Mouse (Mus musculus): ENCODE data around the gene Syngr1. TPM values are rescaled to one million over a fixed set of nuclear protein-coding genes. Genes with fewer than 3 reads are reported as not detected.

Syngr1 gene
- polyA plus RNA-seq, 1 experiment from 2014 or later, result 10.3 TPM

DNA sequence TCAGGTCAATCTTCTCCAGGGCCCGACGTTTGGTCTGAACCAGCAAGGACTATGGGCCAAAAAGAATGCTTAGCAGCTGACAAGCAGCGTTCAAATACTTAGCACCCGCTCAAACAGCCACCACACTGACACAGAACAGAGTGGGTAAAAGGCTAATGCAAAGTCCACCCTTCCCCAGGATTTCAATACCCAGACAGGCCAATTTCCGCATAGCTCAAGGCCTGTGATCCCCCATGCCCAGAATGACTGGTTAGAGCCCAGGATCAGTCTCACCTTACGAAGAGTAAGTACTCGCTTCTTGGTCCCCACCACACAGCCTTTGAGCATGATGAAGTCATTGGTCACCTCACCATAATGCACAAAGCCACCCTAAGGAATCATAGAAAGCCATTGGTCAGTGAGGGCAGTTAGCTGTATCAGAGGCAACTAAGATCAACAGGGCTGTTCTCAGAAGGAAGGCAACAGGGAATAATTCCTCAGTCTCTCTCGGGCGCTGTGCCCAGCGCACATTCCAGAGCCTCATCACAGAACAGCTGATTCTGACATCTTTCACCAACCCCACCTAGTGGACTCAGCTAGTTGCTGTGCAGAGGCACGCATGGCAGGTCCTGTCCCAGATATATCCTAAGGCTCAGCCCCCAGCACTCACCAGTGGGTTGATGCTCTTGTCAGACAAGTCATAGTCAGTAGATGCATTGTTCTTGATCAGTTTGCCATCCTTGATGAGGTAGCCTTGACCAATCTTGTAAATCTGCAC, 12.9 kb upstream of the Syngr1 start:
- H3K4me3 ChIP-seq (ENCODE audit: low read depth, low read length), result no peak overlapping the region
- DNase-seq, result no peak
- ATAC-seq, result no peak
- 72% methylated on average over 11 of the region's 11 CpGs for WGBS (ENCODE audit: insufficient replicate concordance)
- no peaks in the 10 kb centered on the region for H3K27me3 ChIP-seq (ENCODE audit: insufficient read depth, low read length)
- TF ChIP-seq EP300 (IDR thresholded peaks at IDR 0.05; ENCODE audit: low read depth), result no peak
- peak; percentile 19; the same call in 1 of the 2 replicates for TF ChIP-seq CTCF (IDR thresholded peaks at IDR 0.05; ENCODE audit: low read depth)
- H3K4me2 ChIP-seq (ENCODE audit: low read depth, low read length), result no peak overlapping the region
- H3K36me3 ChIP-seq (replicated peaks; ENCODE audit: insufficient read depth, low read length), result peaks cover 56% of the 10 kb centered on the region
- H3K9me3 ChIP-seq (ENCODE audit: low read length), result no peaks in the 10 kb centered on the region
- 0 out of 2 replicates have a peak overlapping the region, but pooled peaks have one; percentile 16 for H3K27ac ChIP-seq (ENCODE audit: low read depth)
- H3K4me1 ChIP-seq (ENCODE audit: insufficient read depth), result peaks cover 21% of the 10 kb centered on the region
- no peak overlapping the region for H3K9ac ChIP-seq (replicated peaks)

DNA sequence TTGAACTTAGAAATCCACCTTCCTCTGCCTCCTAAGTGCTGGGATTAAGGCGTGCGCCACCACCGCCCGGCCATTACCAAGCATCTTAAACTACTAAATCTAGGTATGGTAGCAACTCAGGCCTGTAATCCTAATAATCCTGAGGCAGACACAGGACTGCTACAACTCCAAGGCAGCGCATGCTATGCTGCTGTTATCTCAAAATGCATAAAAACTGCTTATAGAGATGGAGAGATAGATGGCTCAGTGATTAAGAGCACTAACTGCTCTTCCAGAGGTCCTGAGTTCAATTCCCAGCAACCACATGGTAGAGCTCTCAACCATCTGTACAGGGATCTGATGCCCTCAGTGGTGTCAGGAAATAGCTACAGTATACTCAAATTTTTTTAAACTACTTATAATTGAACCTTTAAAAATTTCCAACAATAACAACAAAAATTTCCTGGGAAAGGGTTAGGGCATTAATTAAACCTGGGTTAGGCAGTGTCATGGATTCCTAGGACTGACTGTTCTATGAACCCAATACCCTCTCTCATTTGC, 11.9 kb upstream of the Syngr1 start:
- Histone ChIP-seq H3K9me3 (ENCODE audit: low read length) (no peaks in the 10 kb centered on the region), H3K4me1 (ENCODE audit: insufficient read depth) (peaks cover 21% of the 10 kb centered on the region), H3K4me3 (ENCODE audit: low read depth, low read length) (no peak overlapping the region), H3K36me3 (replicated peaks; ENCODE audit: insufficient read depth, low read length) (peaks cover 56% of the 10 kb centered on the region), H3K4me2 (ENCODE audit: low read depth, low read length) (no peak overlapping the region), H3K27me3 (ENCODE audit: insufficient read depth, low read length) (no peaks in the 10 kb centered on the region), H3K27ac (ENCODE audit: low read depth) (no peak overlapping the region), H3K9ac (replicated peaks) (no peak overlapping the region)
- TF ChIP-seq CTCF (IDR thresholded peaks at IDR 0.05; ENCODE audit: low read depth), result no peak
- TF ChIP-seq EP300 (IDR thresholded peaks at IDR 0.05; ENCODE audit: low read depth), result no peak
- WGBS (ENCODE audit: insufficient replicate concordance), result 90% methylated on average over 5 of the region's 5 CpGs
- ATAC-seq, result no peak
- no peak for DNase-seq

DNA sequence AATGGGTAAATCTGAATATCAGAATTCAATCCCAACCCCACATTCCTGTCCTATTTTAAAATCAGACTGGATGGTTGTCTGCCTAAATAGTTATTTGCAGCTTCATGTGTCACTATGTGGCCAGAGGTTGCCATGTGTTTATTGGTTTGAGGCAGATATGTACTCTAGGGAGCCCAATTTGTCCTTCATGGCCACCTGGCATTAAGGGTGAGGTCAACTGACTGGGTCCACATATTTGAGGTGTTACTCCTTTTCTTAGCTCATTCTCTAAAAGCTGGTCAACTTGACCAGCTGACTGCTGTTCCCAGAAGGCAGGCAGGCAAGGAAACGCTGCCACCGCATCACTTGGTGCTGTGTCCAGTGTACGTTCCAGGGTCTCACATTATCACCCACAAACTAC, 11.2 kb upstream of the Syngr1 start:
- Histone ChIP-seq H3K9me3 (ENCODE audit: low read length) (no peaks in the 10 kb centered on the region), H3K4me2 (ENCODE audit: low read depth, low read length) (peak overlapping the region; percentile 93), H3K36me3 (replicated peaks; ENCODE audit: insufficient read depth, low read length) (peaks cover 56% of the 10 kb centered on the region), H3K9ac (replicated peaks) (no peak overlapping the region), H3K27ac (ENCODE audit: low read depth) (no peak overlapping the region), H3K27me3 (ENCODE audit: insufficient read depth, low read length) (no peaks in the 10 kb centered on the region), H3K4me1 (ENCODE audit: insufficient read depth) (peaks cover 21% of the 10 kb centered on the region), H3K4me3 (ENCODE audit: low read depth, low read length) (0 out of 2 replicates have a peak overlapping the region, but pooled peaks have one; percentile 93)
- 70% methylated on average over 3 of the region's 3 CpGs for WGBS (ENCODE audit: insufficient replicate concordance)
- no peak for TF ChIP-seq CTCF (IDR thresholded peaks at IDR 0.05; ENCODE audit: low read depth)
- TF ChIP-seq EP300 (IDR thresholded peaks at IDR 0.05; ENCODE audit: low read depth), result no peak
- no peak for DNase-seq
- no peak for ATAC-seq

DNA sequence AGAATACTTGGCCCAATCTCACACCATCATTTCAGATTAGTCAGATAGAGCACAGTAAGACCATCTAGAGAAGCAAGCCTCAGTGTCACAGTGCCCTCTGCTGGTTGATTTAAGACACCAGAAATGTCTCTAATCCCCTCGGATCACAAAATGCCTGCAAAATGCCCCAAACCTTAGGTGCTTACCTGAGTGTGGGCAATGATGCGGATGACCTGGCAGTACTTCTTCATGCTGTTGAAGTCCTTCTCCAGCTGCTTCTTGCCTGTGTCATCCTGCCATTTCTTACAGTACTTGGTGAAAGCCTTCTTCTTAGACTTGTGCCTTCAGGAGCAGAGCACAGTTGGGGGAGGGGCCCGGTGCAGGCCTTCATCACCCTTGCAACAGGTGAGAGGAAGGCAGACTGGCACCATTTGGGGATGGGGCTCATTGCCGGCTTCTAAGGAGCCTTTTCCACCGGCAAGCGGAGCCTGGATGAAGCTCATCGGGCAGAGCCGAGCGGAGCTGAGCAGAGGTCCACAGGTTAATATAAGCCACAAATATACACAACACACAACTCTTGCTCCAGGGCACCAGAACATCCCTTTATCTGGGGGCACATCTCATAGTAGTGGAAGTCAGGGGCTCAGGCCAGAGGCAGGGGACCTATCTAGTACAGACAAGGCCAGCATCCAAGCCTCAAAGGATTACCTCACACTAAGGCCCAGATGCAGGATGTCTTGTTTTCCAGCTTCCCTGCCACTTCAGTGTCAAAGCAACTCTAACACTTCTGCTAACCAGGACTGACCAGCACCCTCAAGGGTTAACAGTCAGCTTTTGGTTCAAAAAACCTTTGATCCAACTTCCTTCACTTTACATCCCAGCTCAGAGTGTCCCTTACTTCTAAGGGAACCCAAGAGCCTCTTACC, 10.2 kb upstream of the Syngr1 start:
- peaks cover 56% of the 10 kb centered on the region for H3K36me3 ChIP-seq (replicated peaks; ENCODE audit: insufficient read depth, low read length)
- no peaks in the 10 kb centered on the region for H3K9me3 ChIP-seq (ENCODE audit: low read length)
- WGBS (ENCODE audit: insufficient replicate concordance), result 57% methylated on average over 9 of the region's 9 CpGs
- peak overlapping the region; percentile 87 for H3K9ac ChIP-seq (replicated peaks)
- H3K4me2 ChIP-seq (ENCODE audit: low read depth, low read length), result peak overlapping the region; percentile 93
- H3K4me3 ChIP-seq (ENCODE audit: low read depth, low read length), result peak overlapping the region; percentile 93
- peak; percentile 44 for DNase-seq
- peak overlapping the region; percentile 34; the same call in 1 of the 2 replicates for H3K27ac ChIP-seq (ENCODE audit: low read depth)
- no peak for TF ChIP-seq EP300 (IDR thresholded peaks at IDR 0.05; ENCODE audit: low read depth)
- TF ChIP-seq CTCF (IDR thresholded peaks at IDR 0.05; ENCODE audit: low read depth), result peak; percentile 82
- no peak for ATAC-seq
- no peaks in the 10 kb centered on the region for H3K27me3 ChIP-seq (ENCODE audit: insufficient read depth, low read length)
- H3K4me1 ChIP-seq (ENCODE audit: insufficient read depth), result peaks cover 21% of the 10 kb centered on the region

DNA sequence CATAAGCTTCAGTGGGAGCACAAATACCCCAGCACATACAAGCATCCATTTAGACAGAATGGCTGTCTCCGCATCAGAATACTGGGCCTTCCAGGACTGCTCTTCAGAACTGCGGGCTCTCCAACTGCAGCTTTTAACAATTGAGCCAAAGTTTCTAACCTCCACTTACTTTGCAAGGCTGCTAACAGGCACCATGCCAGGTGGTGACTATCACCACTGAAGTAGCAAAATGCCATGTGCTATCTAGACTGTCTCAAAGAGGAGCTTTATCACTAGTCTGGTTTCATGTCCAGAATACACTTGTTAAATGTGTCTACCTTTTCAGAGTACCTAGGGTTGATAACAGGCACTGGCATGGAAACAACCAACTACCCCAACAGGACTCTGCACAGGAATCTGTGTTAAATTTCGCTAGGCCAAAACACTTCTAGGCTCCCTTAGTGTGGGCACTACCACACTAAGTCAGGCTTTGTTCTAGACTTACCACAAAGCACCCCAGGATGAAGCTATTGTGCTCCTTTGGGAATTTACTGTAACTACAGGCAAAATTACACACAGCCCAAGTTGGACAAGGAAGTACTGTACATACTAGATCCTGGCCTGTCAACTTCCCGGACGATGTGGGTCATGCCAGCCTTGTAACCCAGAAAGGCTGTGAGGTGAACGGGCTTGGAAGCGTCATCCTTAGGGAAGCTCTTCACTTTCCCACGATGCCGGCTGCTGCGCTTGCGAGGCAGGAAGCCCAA, 9.2 kb upstream of the Syngr1 start:
- Histone ChIP-seq H3K4me3 (ENCODE audit: low read depth, low read length) (peak overlapping the region; percentile 93), H3K27ac (ENCODE audit: low read depth) (peak overlapping the region; percentile 96), H3K9me3 (ENCODE audit: low read length) (no peaks in the 10 kb centered on the region), H3K4me1 (ENCODE audit: insufficient read depth) (peaks cover 21% of the 10 kb centered on the region), H3K9ac (replicated peaks) (peak overlapping the region; percentile 87), H3K27me3 (ENCODE audit: insufficient read depth, low read length) (no peaks in the 10 kb centered on the region), H3K36me3 (replicated peaks; ENCODE audit: insufficient read depth, low read length) (peaks cover 54% of the 10 kb centered on the region), H3K4me2 (ENCODE audit: low read depth, low read length) (peak overlapping the region; percentile 93)
- ATAC-seq, result no peak
- TF ChIP-seq EP300 (IDR thresholded peaks at IDR 0.05; ENCODE audit: low read depth) (no peak), CTCF (IDR thresholded peaks at IDR 0.05; ENCODE audit: low read depth) (no peak)
- 6% methylated on average over 11 of the region's 11 CpGs for WGBS (ENCODE audit: insufficient replicate concordance)
- no peak for DNase-seq

All from liver, postnatal 0 days (tissue).